Mouse (Mus musculus): Measurements from ENCODE around the gene Spz1.

DNA sequence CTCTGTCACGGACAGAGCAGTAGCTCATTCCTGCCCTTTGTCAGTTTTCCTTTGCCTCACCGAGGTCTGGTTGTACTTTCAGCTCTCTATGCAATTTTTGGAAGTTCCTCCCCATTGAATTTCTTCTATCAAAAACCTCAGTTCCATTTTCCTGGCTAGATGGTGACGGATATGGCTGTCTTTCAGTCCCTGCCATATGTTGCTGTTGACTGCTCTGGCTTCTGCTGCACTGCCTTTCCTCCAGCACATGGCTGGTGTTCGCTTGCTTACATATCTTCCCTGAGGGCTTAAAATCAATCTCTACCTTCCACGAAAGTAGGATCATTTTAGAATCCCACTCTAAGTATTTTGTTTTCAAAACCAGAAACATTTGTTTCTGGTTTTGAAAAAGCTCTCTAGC lies 16.5 kb downstream of the Spz1 start:
- no peak for TF ChIP-seq CTCF (IDR thresholded peaks at IDR 0.05; ENCODE audit: extremely low read depth, insufficient read length, insufficient replicate concordance, low read depth, low read length)
- TF ChIP-seq POLR2A (IDR thresholded peaks at IDR 0.05; ENCODE audit: low read depth, low read length), result no peak
